Mouse (Mus musculus) kidney, embryonic 15.5 days (tissue): ENCODE data around the gene Mark1. TPM values are rescaled to one million over a fixed set of nuclear protein-coding genes. Genes with fewer than 3 reads are reported as not detected.

Experiments used
- polyA plus RNA-seq: library from polyadenylated mRNA; unstranded; fragments of >200 nt; fragmentation: Nextera tagmentation; extraction: Ambion mirVana; gene quantifications from 2 replicates; pipeline ENCODE4 v1.2.1, GENCODE M21; 2015

The Mark1 gene
- polyA plus RNA-seq, 1 experiment from 2014 or later = 1.7 TPM

Other genes with a start within 250 kb of the Mark1 start
- 0.30 and 0.61 TPM in 2 replicates for gene Marc1, start 188.3 kb downstream of the Mark1 start, polyA plus RNA-seq
- gene Marc2, start 153.1 kb downstream of the Mark1 start, polyA plus RNA-seq = 185 and 196 TPM in 2 replicates
- 2.3 and 2.7 TPM in 2 replicates for gene C130074G19Rik, start 116.4 kb downstream of the Mark1 start, polyA plus RNA-seq
- 20.2 and 20.9 TPM in 2 replicates for gene Rab3gap2, start 204.5 kb upstream of the Mark1 start, polyA plus RNA-seq